Mouse (Mus musculus) forebrain, embryonic 11.5 days (tissue): ENCODE results near the gene Gm17428. TPM values are rescaled to one million over a fixed set of nuclear protein-coding genes. Genes with fewer than 3 reads are reported as not detected.
"Not testable (repeated sequence)": the region's sequence is repeated elsewhere in the genome, so short reads cannot be mapped to it uniquely, and the experiment has no call there.

ENCODE experiments used
- ATAC-seq: fragments of 200-750 bp; cut with Nextera tagmentation; replicated peaks from 2 replicates; pipeline ENCODE4 v1.8.0; 2017; ENCODE audit warnings: moderate TSS enrichment; ENCODE audit not compliant: low FRiP score
- DNase-seq: peaks from one replicate; pipeline ENCODE4 v3.0.0-alpha.2; 2017; ENCODE audit warnings: low spot score
- H3K27ac ChIP-seq: fragments of 300-500 bp; sonication (generic); 2 replicates; pipeline ENCODE4 v1.5.1; 2014; ENCODE audit warnings: low read depth, low read length
- H3K27me3 ChIP-seq: fragments of 300-500 bp; sonication (generic); 2 replicates; pipeline ENCODE4 v1.6.1; 2014; ENCODE audit warnings: mild to moderate bottlenecking, low read length, mixed read lengths; ENCODE audit not compliant: control insufficient read depth, insufficient read depth
- H3K36me3 ChIP-seq: fragments of 300-500 bp; sonication (generic); 2 replicates; pipeline ENCODE4 v1.6.1; 2014; ENCODE audit warnings: mild to moderate bottlenecking, low read length, moderate library complexity, mixed read lengths; ENCODE audit not compliant: control insufficient read depth, insufficient read depth
- H3K4me1 ChIP-seq: fragments of 300-500 bp; sonication (generic); replicated peaks from 2 replicates; pipeline ENCODE4 v1.6.1; 2014; ENCODE audit warnings: low read length, mixed read lengths; ENCODE audit not compliant: control insufficient read depth, insufficient read depth
- H3K4me2 ChIP-seq: fragments of 300-500 bp; sonication (generic); 2 replicates; pipeline ENCODE4 v1.6.1; 2014; ENCODE audit warnings: low read depth, mild to moderate bottlenecking, low read length, moderate library complexity, mixed read lengths; ENCODE audit not compliant: severe bottlenecking
- H3K4me3 ChIP-seq: fragments of 300-500 bp; sonication (generic); 2 replicates; pipeline ENCODE4 v1.5.1; 2014; ENCODE audit warnings: low read depth, low read length
- H3K9ac ChIP-seq: fragments of 300-500 bp; sonication (generic); 2 replicates; pipeline ENCODE4 v1.6.1; 2014; ENCODE audit warnings: low read length
- H3K9me3 ChIP-seq: fragments of 300-500 bp; sonication (generic); 2 replicates; pipeline ENCODE4 v1.6.1; 2016; ENCODE audit warnings: low read length, mixed read lengths; ENCODE audit not compliant: control insufficient read depth
- WGBS: fragments of 180-500 bp; shearing (Covaris S2); extraction: QIAGEN DNeasy Blood & Tissue Kit; methylation state at CpG from one replicate; pipeline ENCODE4 v1.1.7; 2014; 5-methylcytosine and 5-hydroxymethylcytosine counted together
- polyA plus RNA-seq: library from polyadenylated mRNA; unstranded; fragments of >200 nt; fragmentation: Nextera tagmentation; extraction: Ambion mirVana; gene quantifications from 2 replicates; pipeline ENCODE4 v1.2.1, GENCODE M21; 2014

The Gm17428 gene
- polyA plus RNA-seq, 1 experiment from 2014 or later, result not detected

- H3K27ac ChIP-seq, H3K4me1 ChIP-seq, H3K9me3 ChIP-seq, H3K27me3 ChIP-seq, H3K4me3 ChIP-seq, H3K36me3 ChIP-seq, ATAC-seq, H3K4me2 ChIP-seq, H3K9ac ChIP-seq, DNase-seq: not testable (repeated sequence)
- WGBS, result 86% methylated on average over 8 of the region's 11 CpGs
Observed at GRCm38 (mm10) chr14:54947008-54947407, 29.7 kb upstream of the Gm17428 start.

- H3K4me2 ChIP-seq, result no peak overlapping the region
- ATAC-seq, result no peak
- WGBS, result 87% methylated on average over 9 of the region's 9 CpGs
- H3K9me3 ChIP-seq, result no peaks in the 10 kb centered on the region
- no peak overlapping the region for H3K27ac ChIP-seq
- no peaks in the 10 kb centered on the region for H3K36me3 ChIP-seq
- H3K9ac ChIP-seq, result no peak overlapping the region
- H3K27me3 ChIP-seq, result no peaks in the 10 kb centered on the region
- DNase-seq, result no peak
- no peak overlapping the region for H3K4me3 ChIP-seq
- H3K4me1 ChIP-seq, result no peaks in the 10 kb centered on the region
Observed at GRCm38 (mm10) chr14:54948781-54949180, 28.0 kb upstream of the Gm17428 start.

- H3K27me3 ChIP-seq, result no peaks in the 10 kb centered on the region
- no peaks in the 10 kb centered on the region for H3K36me3 ChIP-seq
- H3K4me2 ChIP-seq, result no peak overlapping the region
- no peak overlapping the region for H3K9ac ChIP-seq
- ATAC-seq, result no peak
- H3K4me3 ChIP-seq, result no peak overlapping the region
- H3K9me3 ChIP-seq, result no peaks in the 10 kb centered on the region
- no peak for DNase-seq
- H3K27ac ChIP-seq, result no peak overlapping the region
- no peaks in the 10 kb centered on the region for H3K4me1 ChIP-seq
- WGBS, result 70% methylated on average over 12 of the region's 12 CpGs
Observed at GRCm38 (mm10) chr14:54950493-54950892, 26.2 kb upstream of the Gm17428 start.

- Histone ChIP-seq H3K27ac (no peak overlapping the region), H3K36me3 (no peaks in the 10 kb centered on the region), H3K9ac (no peak overlapping the region), H3K4me2 (no peak overlapping the region), H3K27me3 (no peaks in the 10 kb centered on the region), H3K4me3 (no peak overlapping the region), H3K9me3 (no peaks in the 10 kb centered on the region), H3K4me1 (no peaks in the 10 kb centered on the region)
- WGBS, result 86% methylated on average over 6 of the region's 6 CpGs
- ATAC-seq (no peak), DNase-seq (no peak)
Observed at GRCm38 (mm10) chr14:54951587-54951986, 25.1 kb upstream of the Gm17428 start.

- no peaks in the 10 kb centered on the region for H3K9me3 ChIP-seq
- H3K27ac ChIP-seq, result no peak overlapping the region
- H3K4me1 ChIP-seq, result no peaks in the 10 kb centered on the region
- DNase-seq (no peak), ATAC-seq (no peak)
- no peak overlapping the region for H3K4me3 ChIP-seq
- no peak overlapping the region for H3K4me2 ChIP-seq
- 88% methylated on average over 8 of the region's 8 CpGs for WGBS
- H3K27me3 ChIP-seq, result no peaks in the 10 kb centered on the region
- no peaks in the 10 kb centered on the region for H3K36me3 ChIP-seq
- no peak overlapping the region for H3K9ac ChIP-seq
Observed at GRCm38 (mm10) chr14:54953664-54954206, 23.0 kb upstream of the Gm17428 start.

- Histone ChIP-seq H3K4me3 (no peak overlapping the region), H3K27ac (no peak overlapping the region), H3K4me1 (no peaks in the 10 kb centered on the region), H3K9ac (no peak overlapping the region), H3K27me3 (no peaks in the 10 kb centered on the region), H3K36me3 (no peaks in the 10 kb centered on the region), H3K4me2 (no peak overlapping the region), H3K9me3 (no peaks in the 10 kb centered on the region)
- DNase-seq (no peak), ATAC-seq (no peak)
- 82% methylated on average over 3 of the region's 3 CpGs for WGBS
Observed at GRCm38 (mm10) chr14:54954474-54954873, 22.3 kb upstream of the Gm17428 start.

- no peak overlapping the region for H3K4me2 ChIP-seq
- H3K9ac ChIP-seq, result no peak overlapping the region
- no peaks in the 10 kb centered on the region for H3K4me1 ChIP-seq
- no peaks in the 10 kb centered on the region for H3K36me3 ChIP-seq
- 93% methylated on average over 3 of the region's 3 CpGs for WGBS
- H3K9me3 ChIP-seq, result no peaks in the 10 kb centered on the region
- H3K4me3 ChIP-seq, result no peak overlapping the region
- H3K27me3 ChIP-seq, result no peaks in the 10 kb centered on the region
- H3K27ac ChIP-seq, result no peak overlapping the region
- ATAC-seq (no peak), DNase-seq (no peak)
Observed at GRCm38 (mm10) chr14:54955481-54955880, 21.3 kb upstream of the Gm17428 start.

GRCm38 (mm10) chr14:54956533-54956932 is 20.2 kb upstream of the Gm17428 start:
- Histone ChIP-seq H3K4me1 (no peaks in the 10 kb centered on the region), H3K9me3 (no peaks in the 10 kb centered on the region), H3K27ac (no peak overlapping the region), H3K27me3 (no peaks in the 10 kb centered on the region), H3K36me3 (no peaks in the 10 kb centered on the region), H3K9ac (no peak overlapping the region), H3K4me3 (no peak overlapping the region), H3K4me2 (no peak overlapping the region)
- DNase-seq (no peak), ATAC-seq (no peak)
- 88% methylated on average over 9 of the region's 9 CpGs for WGBS

GRCm38 (mm10) chr14:54958503-54958902 is 18.2 kb upstream of the Gm17428 start:
- Histone ChIP-seq H3K4me2 (no peak overlapping the region), H3K9me3 (no peaks in the 10 kb centered on the region), H3K4me3 (no peak overlapping the region), H3K36me3 (no peaks in the 10 kb centered on the region), H3K4me1 (no peaks in the 10 kb centered on the region), H3K27me3 (no peaks in the 10 kb centered on the region), H3K27ac (no peak overlapping the region), H3K9ac (no peak overlapping the region)
- no peak for ATAC-seq
- DNase-seq, result no peak
- 85% methylated on average over 4 of the region's 4 CpGs for WGBS
